Mouse (Mus musculus): ENCODE measurements at regions not wholly inside any gene's neighbourhood (a gene's known extent, or its start where the extent isn't known, plus 50 kb on each side); places are given as distances from the start of the nearest gene placed in this dataset.

DNA sequence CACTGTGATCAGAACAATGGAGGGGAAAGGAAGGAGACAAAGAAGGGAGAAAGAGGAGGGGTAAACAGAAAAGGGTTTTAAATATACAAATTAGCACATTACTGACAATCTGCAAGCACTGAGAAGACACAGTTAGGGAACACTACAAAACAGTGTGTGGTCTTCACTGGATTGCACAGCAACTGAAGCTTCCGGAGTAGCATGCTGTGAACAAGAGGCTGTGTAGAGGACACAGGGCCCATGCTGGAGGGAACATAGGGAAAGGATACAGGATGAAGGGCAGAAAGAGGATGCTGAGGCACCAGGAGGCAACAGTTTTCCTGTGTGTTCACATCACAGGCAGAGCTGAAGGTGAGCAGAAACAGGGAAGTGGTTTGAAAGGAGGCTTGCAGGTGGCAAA lies 598.6 kb upstream of the Nrsn1 start:
- TF ChIP-seq CTCF (IDR thresholded peaks at IDR 0.05; ENCODE audit: low read depth, low read length) = no peak
- no peak for TF ChIP-seq POLR2AphosphoS5 (IDR thresholded peaks at IDR 0.05; ENCODE audit: insufficient replicate concordance, low read depth, low read length)
- no peak for TF ChIP-seq GATA1 (IDR thresholded peaks at IDR 0.05; ENCODE audit: borderline replicate concordance, low read length)
- TF ChIP-seq TAL1 (conservative IDR thresholded peaks at IDR 0.05; ENCODE audit: low read depth, low read length) = no peak
- TF ChIP-seq GATA2 (IDR thresholded peaks at IDR 0.05; ENCODE audit: borderline replicate concordance, low read depth, low read length) = no peak

Measured in G1E (cell line).